Comparison of ENCODE assay signal across 22 mouse cellular contexts in the genomic region with DNA sequence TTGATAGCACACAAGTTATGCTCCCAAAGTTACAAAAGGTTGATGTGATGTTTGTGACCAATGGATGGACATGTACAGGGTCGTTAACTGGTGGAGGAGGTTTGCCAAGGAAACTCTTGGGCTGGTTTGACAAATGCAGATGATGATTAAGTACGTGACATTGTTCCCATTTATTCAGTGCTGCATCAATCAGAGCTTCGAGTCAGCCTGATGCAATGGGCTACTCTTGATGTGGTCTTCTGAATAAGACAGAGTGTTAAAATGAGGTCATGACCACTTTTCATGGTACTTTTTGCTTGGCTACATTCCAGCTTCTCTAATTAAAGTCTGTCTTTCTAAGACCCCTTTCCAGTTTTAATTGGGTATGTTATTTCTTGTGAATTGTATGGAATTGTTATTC.
DNase-seq lines count a peak whose midpoint lies in the region; ATAC-seq lines count a peak whose summit lies in the region.
"Had no signal": no experiment of that assay in that cellular context is flagged by ENCODE, and none has a peak within 500 bp of the region (broad histone marks: within the 10 kb centered on the region; RNA-seq: fewer than 3 reads in every experiment).

No protein-coding gene starts in this region.

- no peaks in the 10 kb centered on the region for H3K36me3 ChIP-seq in midbrain, embryonic 13.5 days
- no peaks in the 10 kb centered on the region for H3K36me3 ChIP-seq in midbrain, embryonic 11.5 days (ENCODE audit: control insufficient read depth, insufficient read depth, low read length)
- no peaks in the 10 kb centered on the region for H3K36me3 ChIP-seq in forebrain, embryonic 12.5 days (replicated peaks)
- H3K36me3 ChIP-seq: heart, embryonic 13.5 days; limb, embryonic 13.5 days; liver, embryonic 13.5 days; lung, embryonic 15.5 days; neural tube, embryonic 13.5 days; stomach, embryonic 15.5 days had no signal

- no peaks in the 10 kb centered on the region for H3K9me3 ChIP-seq in midbrain, embryonic 13.5 days
- H3K9me3 ChIP-seq in midbrain, embryonic 11.5 days (ENCODE audit: control insufficient read depth, low read length) = no peaks in the 10 kb centered on the region
- H3K9me3 ChIP-seq in forebrain, embryonic 12.5 days = no peaks in the 10 kb centered on the region
- H3K9me3 ChIP-seq: heart, embryonic 13.5 days; limb, embryonic 13.5 days; liver, embryonic 13.5 days; lung, embryonic 15.5 days; neural tube, embryonic 13.5 days; stomach, embryonic 15.5 days had no signal

- H3K4me2 ChIP-seq in midbrain, embryonic 13.5 days (replicated peaks) = no peak overlapping the region
- H3K4me2 ChIP-seq in midbrain, embryonic 11.5 days = no peak overlapping the region
- no peak overlapping the region for H3K4me2 ChIP-seq in forebrain, embryonic 12.5 days
- H3K4me2 ChIP-seq: heart, embryonic 13.5 days; limb, embryonic 13.5 days; liver, embryonic 13.5 days; lung, embryonic 15.5 days; neural tube, embryonic 13.5 days; stomach, embryonic 15.5 days had no signal

- no peak overlapping the region for H3K9ac ChIP-seq in midbrain, embryonic 13.5 days (replicated peaks)
- H3K9ac ChIP-seq in midbrain, embryonic 11.5 days (ENCODE audit: low read length) = no peak overlapping the region
- H3K9ac ChIP-seq in forebrain, embryonic 12.5 days = no peak overlapping the region
- H3K9ac ChIP-seq: heart, embryonic 13.5 days; limb, embryonic 13.5 days; liver, embryonic 13.5 days; lung, embryonic 15.5 days; neural tube, embryonic 13.5 days; stomach, embryonic 15.5 days had no signal

- H3K4me3 ChIP-seq in midbrain, embryonic 13.5 days (replicated peaks) = no peak overlapping the region
- no peak overlapping the region for H3K4me3 ChIP-seq in midbrain, embryonic 11.5 days (ENCODE audit: low read depth, low read length)
- H3K4me3 ChIP-seq in forebrain, embryonic 12.5 days (replicated peaks) = no peak overlapping the region
- H3K4me3 ChIP-seq: heart, embryonic 13.5 days; layer of hippocampus, adult 2 months; limb, embryonic 13.5 days; liver, embryonic 13.5 days; lung, embryonic 15.5 days; neural tube, embryonic 13.5 days; stomach, embryonic 15.5 days had no signal

- H3K4me1 ChIP-seq in midbrain, embryonic 13.5 days (replicated peaks) = no peaks in the 10 kb centered on the region
- H3K4me1 ChIP-seq in midbrain, embryonic 11.5 days (ENCODE audit: control insufficient read depth, insufficient read depth, low read length) = no peaks in the 10 kb centered on the region
- peaks cover 7% of the 10 kb centered on the region; the same call in 1 of the 2 replicates for H3K4me1 ChIP-seq in forebrain, embryonic 12.5 days
- H3K4me1 ChIP-seq: heart, embryonic 13.5 days; limb, embryonic 13.5 days; liver, embryonic 13.5 days; lung, embryonic 15.5 days; neural tube, embryonic 13.5 days; stomach, embryonic 15.5 days had no signal

- 0 out of 2 replicates have a peak, but pooled peaks cover 2% of the 10 kb centered on the region for H3K27me3 ChIP-seq in midbrain, embryonic 13.5 days
- no peaks in the 10 kb centered on the region for H3K27me3 ChIP-seq in midbrain, embryonic 11.5 days (ENCODE audit: control insufficient read depth, insufficient read depth, low read length)
- no peaks in the 10 kb centered on the region for H3K27me3 ChIP-seq in forebrain, embryonic 12.5 days
- H3K27me3 ChIP-seq: heart, embryonic 13.5 days; limb, embryonic 13.5 days; liver, embryonic 13.5 days; lung, embryonic 15.5 days; neural tube, embryonic 13.5 days; stomach, embryonic 15.5 days had no signal

- DNase-seq in midbrain, embryonic 11.5 days (ENCODE audit: low spot score, missing footprints) = no peak
- DNase-seq in embryo, embryonic 10.5 days (ENCODE audit: low spot score) = peak; percentile 67
- peak; percentile 95 for DNase-seq in retina, postnatal 1 day
- DNase-seq: adrenal gland, adult 2 months; gastrocnemius, postnatal 10 days; heart, adult 11 months; heart, postnatal 36 days; kidney, adult 11 months; layer of hippocampus, postnatal 36 days; liver, embryonic 13.5 days; right cerebral cortex, postnatal 25 days; thymus, adult 18-20 months had no signal

- H3K27ac ChIP-seq in midbrain, embryonic 13.5 days = no peak overlapping the region
- no peak overlapping the region for H3K27ac ChIP-seq in midbrain, embryonic 11.5 days (ENCODE audit: low read depth, low read length)
- no peak overlapping the region for H3K27ac ChIP-seq in forebrain, embryonic 12.5 days
- H3K27ac ChIP-seq: heart, embryonic 13.5 days; layer of hippocampus, adult 2 months; limb, embryonic 13.5 days; liver, embryonic 13.5 days; lung, embryonic 15.5 days; neural tube, embryonic 13.5 days; stomach, embryonic 15.5 days had no signal

- peak; percentile 17; the same call in 1 of the 2 replicates for ATAC-seq in midbrain, embryonic 13.5 days
- no peak for ATAC-seq in midbrain, embryonic 11.5 days (ENCODE audit: low FRiP score)
- peak; percentile 89 for ATAC-seq in forebrain, embryonic 12.5 days (ENCODE audit: low FRiP score)
- ATAC-seq in frontal cortex, adult (ENCODE audit: low TSS enrichment) = no peak
- no peak for ATAC-seq in cerebellum, adult (ENCODE audit: insufficient number of reproducible peaks, low FRiP score, low TSS enrichment)

- WGBS in midbrain, embryonic 13.5 days = 64% methylated on average over 3 of the region's 3 CpGs
- 73% methylated on average over 3 of the region's 3 CpGs for WGBS in midbrain, embryonic 11.5 days
- 26% methylated on average over 3 of the region's 3 CpGs for WGBS in forebrain, embryonic 12.5 days

Comparison
In these comparisons a context has a peak if more than half of its experiments do, and no peak if none do; other contexts are left out.
1. ATAC-seq: peak in midbrain, embryonic 13.5 days (single experiment) and forebrain, embryonic 12.5 days (single experiment); none in midbrain, embryonic 11.5 days (single experiment), frontal cortex, adult (single experiment) and cerebellum, adult (single experiment).